Mouse (Mus musculus): Measurements from ENCODE around the gene Mmp12. TPM values are rescaled to one million over a fixed set of nuclear protein-coding genes. Genes with fewer than 3 reads are reported as not detected.
"Not testable (repeated sequence)": the region's sequence is repeated elsewhere in the genome, so short reads cannot be mapped to it uniquely, and the experiment has no call there.

Gene Mmp12
- not detected for total RNA-seq (2021)
- long read RNA-seq, result 0 reads

- no peak for DNase-seq (ENCODE audit: low spot score in 2 of 2)
Observed at GRCm38 (mm10) chr9:7344107-7344506, at the start of gene Mmp12. TSS of gene Mmp12 (plus strand) at chr9:7344381.

GRCm38 (mm10) chr9:7331847-7332246 is 12.3 kb upstream of the Mmp12 start:
- no peak for DNase-seq (ENCODE audit: low spot score in 2 of 2)

GRCm38 (mm10) chr9:7335766-7336680 is 8.2 kb upstream of the Mmp12 start:
- DNase-seq (ENCODE audit: low spot score in 2 of 2), result no peak

DNA sequence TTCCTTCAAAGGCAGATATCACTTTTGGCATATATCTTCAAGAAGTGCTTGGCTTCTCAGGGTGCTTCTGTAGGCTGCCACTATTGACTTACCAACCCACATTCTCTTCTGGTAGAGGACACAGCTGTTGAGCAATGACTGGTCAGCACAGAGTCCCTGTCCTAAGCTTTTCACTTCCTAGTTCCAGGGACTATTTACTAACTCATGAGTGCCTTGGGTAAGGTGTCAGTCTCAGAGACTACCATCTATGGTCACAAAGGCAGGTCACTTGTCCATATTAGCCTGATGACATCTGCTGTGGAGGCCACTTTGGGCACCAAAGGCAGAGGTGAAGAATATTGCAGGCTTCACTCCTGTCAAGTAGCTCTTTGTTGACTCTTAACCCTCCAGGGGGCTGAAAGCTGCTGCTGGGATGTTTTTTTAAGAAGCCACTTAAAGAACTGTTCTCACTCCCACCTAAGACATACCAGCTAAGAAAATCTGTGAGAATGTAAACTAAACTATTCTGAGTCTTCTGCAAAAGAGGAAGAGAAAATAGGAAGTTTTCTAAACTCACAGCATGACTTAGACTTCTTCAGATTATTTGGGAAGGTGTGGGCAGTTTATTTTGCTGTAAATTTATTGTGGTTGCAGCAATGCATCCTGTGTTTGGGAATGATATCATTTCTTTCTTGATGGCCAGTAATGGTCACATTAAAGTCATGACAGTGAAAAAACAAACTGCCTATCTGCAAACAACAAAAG is 7.3 kb upstream of the Mmp12 start:
- no peak for DNase-seq (ENCODE audit: low spot score in 2 of 2)

DNA sequence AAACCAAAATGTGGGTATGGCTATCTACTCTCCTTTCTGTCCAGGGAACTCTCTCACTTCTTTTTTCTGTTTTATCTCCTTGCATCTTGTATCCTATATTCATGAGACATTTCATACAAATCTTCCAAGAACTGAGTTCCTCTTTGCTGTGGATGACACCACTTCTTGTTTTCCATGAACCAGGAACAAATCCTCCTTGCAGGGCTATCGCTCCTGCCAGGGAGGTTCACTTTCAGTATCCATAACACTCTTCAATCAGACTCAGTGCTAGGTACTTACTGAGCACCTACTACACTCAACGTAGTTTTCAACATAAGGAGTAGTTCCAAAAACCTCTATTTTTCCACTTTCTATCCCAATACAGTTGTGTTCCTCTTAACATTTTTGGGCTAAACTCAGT is 1.3 kb downstream of the Mmp12 start:
- DNase-seq (ENCODE audit: low spot score in 2 of 2), result no peak

DNA sequence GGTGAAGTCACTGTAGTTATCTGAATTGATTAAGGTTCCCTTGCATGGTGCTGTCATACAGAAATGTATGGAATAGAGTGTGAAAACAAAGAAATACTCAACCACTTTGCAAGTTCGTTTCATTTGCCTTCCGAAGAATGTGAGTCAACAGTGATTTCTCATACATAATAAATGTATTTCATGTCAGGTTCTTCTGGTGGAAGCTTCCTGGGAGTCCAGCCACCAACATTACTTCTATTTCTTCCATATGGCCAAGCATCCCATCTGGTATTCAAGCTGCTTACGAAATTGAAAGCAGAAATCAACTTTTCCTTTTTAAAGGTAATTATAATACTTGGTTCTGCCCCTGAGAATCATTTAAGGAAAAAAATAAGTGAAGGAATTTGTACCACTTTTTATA is 10.4 kb downstream of the Mmp12 start:
- DNase-seq (ENCODE audit: low spot score in 2 of 2), result peak; percentile 1 to 16

- DNase-seq (ENCODE audit: low spot score in 2 of 2), result no peak
Observed at GRCm38 (mm10) chr9:7387947-7388346, 43.8 kb downstream of the Mmp12 start, which contains the start of gene Mmp1b. TSS of gene Mmp1b (minus strand) at chr9:7388047.

DNA sequence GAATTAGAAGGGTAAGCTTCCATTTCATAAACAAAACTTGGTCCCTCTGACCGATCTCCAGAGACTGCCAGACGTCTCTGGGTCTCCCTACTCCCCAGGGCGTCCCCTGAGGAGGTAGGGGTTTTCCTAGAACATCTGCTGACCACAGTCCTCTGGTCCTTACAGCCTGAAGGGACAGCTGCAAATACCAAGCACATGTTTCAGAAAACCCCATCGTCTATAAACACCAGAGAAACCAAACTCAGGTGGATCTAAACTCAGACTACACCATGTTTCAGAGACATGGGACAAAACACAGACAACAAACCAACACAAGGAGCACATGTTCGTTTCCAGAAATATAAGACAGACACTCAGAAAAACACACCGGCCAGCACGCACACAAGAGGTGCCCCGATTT is 52.4 kb downstream of the Mmp12 start:
- DNase-seq (ENCODE audit: low spot score in 2 of 2), result not testable (repeated sequence)

Other genes with a start within 250 kb of the Mmp12 start
- 10 to 100 TPM; 28.0 to 29.4 TPM for gene Dync2h1, start 159.9 kb upstream of the Mmp12 start, total RNA-seq (2021)
- 10 to 100 TPM; 73.2 to 75.6 TPM for gene Dcun1d5, start 159.9 kb upstream of the Mmp12 start, total RNA-seq (2021)
- gene Mmp13, start 71.9 kb upstream of the Mmp12 start, total RNA-seq (2021), result not detected
- gene Mmp1b, start 43.7 kb downstream of the Mmp12 start, total RNA-seq (2021), result not detected
- gene Mmp3, start 101.4 kb downstream of the Mmp12 start, total RNA-seq (2021), result not detected
- gene Mmp10, start 158.0 kb downstream of the Mmp12 start, total RNA-seq (2021), result not detected
- not detected for gene Mmp8, start 214.1 kb downstream of the Mmp12 start, total RNA-seq (2021)
- not detected for gene Mmp27, start 227.0 kb downstream of the Mmp12 start, total RNA-seq (2021)